Mouse (Mus musculus) liver, embryonic 14.5 days (tissue): ENCODE results near the gene Nrp2. TPM values are rescaled to one million over a fixed set of nuclear protein-coding genes. Genes with fewer than 3 reads are reported as not detected.

Experiments
- ATAC-seq: fragments of 200-750 bp; cut with Nextera tagmentation; 2 replicates; pipeline ENCODE4 v1.8.0; 2017; ENCODE audit warnings: moderate number of reproducible peaks, mild to moderate bottlenecking, moderate library complexity; ENCODE audit not compliant: insufficient read depth
- DNase-seq, 3 experiments: peaks; one replicate each; pipeline ENCODE4 v3.0.0-alpha.2; 2012 to 2013; ENCODE audit warnings: low read depth in 3 of 3, low spot score in 3 of 3
- H3K27ac ChIP-seq: fragments of 300-500 bp; sonication (generic); 2 replicates; pipeline ENCODE4 v1.5.1; 2014; ENCODE audit warnings: moderate library complexity, mild to moderate bottlenecking, control low read depth, inconsistent platforms
- H3K27me3 ChIP-seq: fragments of 300-500 bp; sonication (generic); 2 replicates; pipeline ENCODE4 v1.6.1; 2014; ENCODE audit warnings: mild to moderate bottlenecking, low read length, moderate library complexity; ENCODE audit not compliant: control insufficient read depth, insufficient read depth
- H3K36me3 ChIP-seq: fragments of 300-500 bp; sonication (generic); replicated peaks from 2 replicates; pipeline ENCODE4 v1.6.1; 2014; ENCODE audit warnings: low read depth; ENCODE audit not compliant: control insufficient read depth, insufficient read depth
- H3K4me1 ChIP-seq, 2 experiments: fragments of 200-500 bp in 1 of 2; fragments of 300-500 bp in 1 of 2; sonication (generic) in 1 of 2; replicated peaks; 2 replicates each; pipeline ENCODE4 v1.6.1; 2012 to 2014; ENCODE audit warnings: antibody characterized with exemption in 1 of 2, inconsistent platforms in 1 of 2, low read length in 1 of 2; ENCODE audit not compliant: control insufficient read depth in 2 of 2, insufficient read depth in 2 of 2
- H3K4me2 ChIP-seq: fragments of 300-500 bp; sonication (generic); 2 replicates; pipeline ENCODE4 v1.6.1; 2014; ENCODE audit warnings: low read depth, mild to moderate bottlenecking, control low read depth, moderate library complexity
- H3K4me3 ChIP-seq, 2 experiments: fragments of 200-500 bp in 1 of 2; fragments of 300-500 bp in 1 of 2; sonication (generic) in 1 of 2; 2 replicates each; pipeline ENCODE4 v1.5.1; 2012 to 2014; ENCODE audit warnings: low read depth in 2 of 2, low read length in 2 of 2, mild to moderate bottlenecking in 2 of 2, control low read depth in 1 of 2, inconsistent platforms in 1 of 2, moderate library complexity in 1 of 2; ENCODE audit not compliant: insufficient read depth in 1 of 2
- H3K9ac ChIP-seq: fragments of 300-500 bp; sonication (generic); replicated peaks from 2 replicates; pipeline ENCODE4 v1.6.1; 2014; ENCODE audit warnings: mild to moderate bottlenecking, control low read depth, moderate library complexity
- H3K9me3 ChIP-seq: fragments of 300-500 bp; sonication (generic); 2 replicates; pipeline ENCODE4 v1.6.1; 2016; ENCODE audit warnings: low read length, mixed read lengths; ENCODE audit not compliant: control insufficient read depth
- CTCF ChIP-seq: IDR thresholded peaks from 2 replicates; pipeline ENCODE4 v1.5.1; 2016; ENCODE audit warnings: antibody characterized with exemption, low read depth, control low read depth
- EP300 ChIP-seq: IDR thresholded peaks from 2 replicates; pipeline ENCODE4 v1.6.1; 2016; ENCODE audit warnings: antibody characterized with exemption, low read depth
- WGBS: fragments of 180-500 bp; shearing (Covaris S2); extraction: QIAGEN DNeasy Blood & Tissue Kit; methylation state at CpG from one replicate; pipeline ENCODE4 v1.1.7; 2014; ENCODE audit not compliant: insufficient replicate concordance; 5-methylcytosine and 5-hydroxymethylcytosine counted together
- polyA plus RNA-seq, 2 experiments: library from polyadenylated mRNA; depleted of rRNA in 1 of 2; stranded (reverse) in 1 of 2; unstranded in 1 of 2; fragments of >200 nt; fragmentation: Nextera tagmentation in 1 of 2; extraction: Ambion mirVana in 1 of 2; gene quantifications; 2 replicates each; pipeline versions ENCODE4 v1.2.1 to v1.2.3; 2012 to 2014

Nrp2 gene
- polyA plus RNA-seq, 2 experiments: 0.32 to 0.76 TPM

GRCm38 (mm10) chr1:62738165-62738564 lies 35.1 kb downstream of the Nrp2 start:
- H3K27me3 ChIP-seq: no peaks in the 10 kb centered on the region
- ATAC-seq (no peak), DNase-seq (no peak)
- no peak for TF ChIP-seq CTCF
- no peak for TF ChIP-seq EP300
- 64% methylated on average over 11 of the region's 11 CpGs for WGBS
- no peak overlapping the region for H3K27ac ChIP-seq
- no peak overlapping the region for H3K9ac ChIP-seq
- no peaks in the 10 kb centered on the region for H3K4me1 ChIP-seq
- no peaks in the 10 kb centered on the region for H3K36me3 ChIP-seq
- H3K4me3 ChIP-seq: no peak overlapping the region
- no peaks in the 10 kb centered on the region for H3K9me3 ChIP-seq
- H3K4me2 ChIP-seq: no peak overlapping the region

DNA sequence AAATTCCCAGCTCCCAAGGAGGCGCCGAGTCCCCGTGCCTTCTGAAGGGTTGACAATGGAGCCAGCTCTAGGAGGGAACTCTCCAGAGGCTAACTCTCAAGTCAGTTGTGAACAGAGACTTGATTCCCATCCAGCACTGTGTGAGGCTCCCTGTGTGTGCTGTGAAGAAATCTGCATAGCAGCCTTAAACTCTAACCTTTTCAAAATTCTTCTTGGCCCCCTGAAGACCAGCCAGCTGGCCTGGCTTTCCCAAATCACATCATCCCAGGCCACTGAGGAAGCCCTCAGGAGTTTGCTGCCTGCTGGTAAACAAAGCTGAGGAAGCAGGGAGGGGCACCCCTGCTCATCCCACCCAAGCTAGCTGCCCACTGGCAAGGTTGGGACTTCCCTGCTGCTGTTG lies 39.0 kb downstream of the Nrp2 start:
- no peak for ATAC-seq
- DNase-seq: no peak
- 74% methylated on average over 3 of the region's 3 CpGs for WGBS

GRCm38 (mm10) chr1:62743064-62743694 lies 40.1 kb downstream of the Nrp2 start:
- Histone ChIP-seq H3K4me3 (no peak overlapping the region), H3K4me1 (no peaks in the 10 kb centered on the region), H3K36me3 (no peaks in the 10 kb centered on the region), H3K9me3 (no peaks in the 10 kb centered on the region), H3K27me3 (no peaks in the 10 kb centered on the region), H3K4me2 (no peak overlapping the region), H3K27ac (no peak overlapping the region), H3K9ac (no peak overlapping the region)
- no peak for DNase-seq
- TF ChIP-seq EP300 (no peak), CTCF (no peak)
- 44% methylated on average over 8 of the region's 8 CpGs for WGBS
- no peak for ATAC-seq

More for the DNA sequence above, 39.0 kb downstream of the Nrp2 start:
- Histone ChIP-seq H3K36me3 (no peaks in the 10 kb centered on the region), H3K9ac (no peak overlapping the region), H3K9me3 (no peaks in the 10 kb centered on the region), H3K4me1 (no peaks in the 10 kb centered on the region), H3K4me2 (no peak overlapping the region), H3K27ac (no peak overlapping the region), H3K4me3 (no peak overlapping the region), H3K27me3 (no peaks in the 10 kb centered on the region)
- TF ChIP-seq EP300 (no peak), CTCF (no peak)

DNA sequence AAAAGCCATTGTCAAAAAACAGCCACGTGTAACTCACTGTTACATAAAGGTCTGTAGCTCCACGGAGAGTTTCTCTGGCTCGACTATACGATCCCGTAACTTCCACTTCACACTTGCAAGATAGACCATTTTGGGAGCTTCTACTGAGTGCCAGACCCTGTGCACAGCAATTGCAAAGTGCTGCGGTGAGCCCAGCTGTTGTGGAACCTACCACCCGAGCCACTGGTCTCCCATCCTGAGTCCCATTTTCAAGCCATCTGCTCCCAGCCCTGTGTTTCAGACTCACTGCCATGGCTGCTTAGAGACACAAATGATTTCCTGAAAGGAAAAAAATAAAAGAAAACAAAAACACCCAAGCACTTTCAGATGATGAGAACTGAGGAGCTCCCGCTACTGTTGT lies 42.8 kb downstream of the Nrp2 start:
- TF ChIP-seq EP300 (no peak), CTCF (no peak)
- Histone ChIP-seq H3K4me3 (no peak overlapping the region), H3K9ac (no peak overlapping the region), H3K36me3 (no peaks in the 10 kb centered on the region), H3K27ac (no peak overlapping the region), H3K27me3 (no peaks in the 10 kb centered on the region), H3K4me2 (no peak overlapping the region), H3K9me3 (no peaks in the 10 kb centered on the region), H3K4me1 (no peaks in the 10 kb centered on the region)
- DNase-seq: no peak
- 74% methylated on average over 8 of the region's 8 CpGs for WGBS
- ATAC-seq: no peak

DNA sequence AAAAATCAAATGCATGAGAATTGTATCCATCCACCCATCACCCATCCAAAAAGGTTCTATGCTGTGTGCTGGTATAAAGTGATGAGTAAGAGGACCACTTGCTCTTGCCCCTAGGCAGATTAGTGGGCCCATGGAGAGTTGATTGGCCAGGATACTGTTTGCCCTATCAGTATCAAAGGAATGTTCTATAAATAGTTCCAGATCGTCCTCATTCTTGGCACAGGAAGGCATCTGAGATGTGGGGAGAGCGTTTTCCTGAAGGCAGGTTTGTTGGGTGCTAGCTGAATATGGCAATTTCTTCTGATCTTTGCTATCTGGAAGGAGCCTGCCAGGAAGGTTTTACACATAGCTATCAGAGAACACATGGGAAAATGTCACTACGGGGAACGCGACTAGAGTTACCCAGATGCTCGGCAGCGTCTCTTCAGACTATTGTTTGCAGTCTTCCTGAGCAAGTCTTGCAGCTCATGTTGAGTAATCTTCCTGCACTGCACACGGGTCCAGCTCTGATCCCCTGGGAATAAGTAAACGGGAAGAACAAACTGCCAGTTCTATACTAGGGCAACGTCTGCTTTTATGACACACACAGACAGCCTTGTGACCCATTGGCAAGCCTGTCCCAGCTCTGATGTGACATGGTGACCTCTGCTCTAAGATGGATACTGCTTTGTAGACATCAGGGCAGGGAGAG lies 44.5 kb downstream of the Nrp2 start:
- no peak for DNase-seq
- no peak overlapping the region for H3K4me3 ChIP-seq
- no peak overlapping the region for H3K27ac ChIP-seq
- H3K4me2 ChIP-seq: no peak overlapping the region
- TF ChIP-seq EP300 (no peak), CTCF (no peak)
- 55% methylated on average over 10 of the region's 10 CpGs for WGBS
- H3K27me3 ChIP-seq: no peaks in the 10 kb centered on the region
- H3K36me3 ChIP-seq: no peaks in the 10 kb centered on the region
- H3K9ac ChIP-seq: no peak overlapping the region
- no peak for ATAC-seq
- H3K9me3 ChIP-seq: no peaks in the 10 kb centered on the region
- H3K4me1 ChIP-seq: no peaks in the 10 kb centered on the region; a peak in 1 of 4 replicates
